8 mouse cellular contexts compared by ENCODE assay signal in genomic region chr13:104817696-104818095, GRCm38 (mm10). TPM values are rescaled to one million over a fixed set of nuclear protein-coding genes. Genes with fewer than 3 reads are reported as not detected.
DNase-seq lines count a peak whose midpoint lies in the region; ATAC-seq and TF ChIP-seq lines count a peak whose summit lies in the region.

No protein-coding gene starts in this region.

- no peak for TF ChIP-seq POLR2A in heart, adult 2 months (IDR thresholded peaks at IDR 0.05; ENCODE audit: insufficient read depth, low read depth, low read length)

- no peak for TF ChIP-seq EP300 in heart, adult 2 months (IDR thresholded peaks at IDR 0.05; ENCODE audit: insufficient read depth, low read depth, low read length)
- TF ChIP-seq EP300 in stomach, postnatal 0 days (optimal IDR thresholded peaks at IDR 0.05) = no peak

- peaks cover 1% of the 10 kb centered on the region for H3K79me2 ChIP-seq in heart, adult 2 months (replicated peaks; ENCODE audit: control insufficient read depth, insufficient read depth, low read length)

- peak overlapping the region; percentile 83 for H3K9ac ChIP-seq in heart, adult 2 months (ENCODE audit: low read depth, low read length)
- peak overlapping the region; percentile 85 for H3K9ac ChIP-seq in heart, embryonic 15.5 days
- peak overlapping the region; percentile 85 for H3K9ac ChIP-seq in liver, embryonic 13.5 days
- H3K9ac ChIP-seq in stomach, postnatal 0 days (ENCODE audit: low read length) = peak overlapping the region; percentile 90

- WGBS in heart, adult 2 months = 37% methylated on average over 12 of the region's 12 CpGs
- WGBS in heart, embryonic 15.5 days = 38% methylated on average over 12 of the region's 12 CpGs
- WGBS in liver, embryonic 13.5 days (ENCODE audit: insufficient replicate concordance) = 19% methylated on average over 12 of the region's 12 CpGs
- WGBS in stomach, postnatal 0 days = 41% methylated on average over 12 of the region's 12 CpGs

- H3K4me2 ChIP-seq in heart, embryonic 15.5 days = peak overlapping the region; percentile 71
- H3K4me2 ChIP-seq in liver, embryonic 13.5 days = peak overlapping the region; percentile 81
- H3K4me2 ChIP-seq in stomach, postnatal 0 days (replicated peaks; ENCODE audit: low read depth) = peak overlapping the region; percentile 77

- intact Hi-C loops in heart, adult 2 months (cut with DNase I) = loop anchor here (5.0 kb wide), 1 partner anchor 230 kb away; no protein-coding TSS in a partner anchor

- ATAC-seq in G1E (ENCODE audit: extremely low read depth, insufficient number of reproducible peaks, low FRiP score, poor library complexity, severe bottlenecking) = no peak
- no peak for ATAC-seq in heart, embryonic 15.5 days (replicated peaks; ENCODE audit: insufficient number of reproducible peaks, insufficient read depth, low FRiP score, low read depth)
- ATAC-seq in liver, embryonic 13.5 days (ENCODE audit: low read depth) = no peak
- ATAC-seq in stomach, postnatal 0 days (ENCODE audit: low FRiP score, low TSS enrichment) = no peak

- peak overlapping the region; percentile 95 for H3K4me3 ChIP-seq in heart, adult 2 months
- H3K4me3 ChIP-seq in G1E (ENCODE audit: low read depth, low read length) = peak overlapping the region; percentile 80
- peak overlapping the region; percentile 73 for H3K4me3 ChIP-seq in heart, embryonic 15.5 days
- peak overlapping the region; percentile 78 for H3K4me3 ChIP-seq in liver, embryonic 13.5 days (replicated peaks)
- peak overlapping the region; percentile 74 for H3K4me3 ChIP-seq in stomach, postnatal 0 days (ENCODE audit: low read depth, low read length)

- H3K36me3 ChIP-seq in heart, adult 2 months (ENCODE audit: control insufficient read depth, insufficient read depth, low read length) = peaks cover 2% of the 10 kb centered on the region; the same call in 1 of the 2 replicates
- H3K36me3 ChIP-seq in G1E (replicated peaks) = peaks cover 25% of the 10 kb centered on the region
- peaks cover 8% of the 10 kb centered on the region; the same call in 1 of the 2 replicates for H3K36me3 ChIP-seq in heart, embryonic 15.5 days
- peaks cover 7% of the 10 kb centered on the region; the same call in 1 of the 2 replicates for H3K36me3 ChIP-seq in liver, embryonic 13.5 days
- H3K36me3 ChIP-seq in stomach, postnatal 0 days (ENCODE audit: control insufficient read depth, insufficient read depth, low read length) = no peaks in the 10 kb centered on the region

- H3K27ac ChIP-seq in heart, adult 2 months = peak overlapping the region; percentile 100
- no peak overlapping the region for H3K27ac ChIP-seq in heart, embryonic 15.5 days
- H3K27ac ChIP-seq in liver, embryonic 13.5 days = peak overlapping the region; percentile 73
- peak overlapping the region; percentile 89; the same call in 1 of the 2 replicates for H3K27ac ChIP-seq in stomach, postnatal 0 days (replicated peaks)

- no peaks in the 10 kb centered on the region for H3K9me3 ChIP-seq in G1E (replicated peaks)
- H3K9me3 ChIP-seq in heart, embryonic 15.5 days (replicated peaks) = no peaks in the 10 kb centered on the region
- no peaks in the 10 kb centered on the region for H3K9me3 ChIP-seq in liver, embryonic 13.5 days (replicated peaks)
- H3K9me3 ChIP-seq in stomach, postnatal 0 days (ENCODE audit: control insufficient read depth, low read length) = no peaks in the 10 kb centered on the region

- DNase-seq in heart, adult 2 months = peak in 1 of 2 experiments; percentile 6
- DNase-seq in heart, adult 9 months (ENCODE audit: low spot score in 2 of 2) = no peak
- peak; percentile 16 for DNase-seq in G1E (ENCODE audit: low spot score)
- peak; percentile 20 for DNase-seq in liver, embryonic 13.5 days
- DNase-seq in stomach, postnatal 0 days (ENCODE audit: low spot score) = no peak
- DNase-seq in right cerebral cortex, postnatal 14 days = no peak
- DNase-seq in left cerebral cortex, adult 9 months (ENCODE audit: low spot score in 2 of 2) = no peak

- no peak for TF ChIP-seq CTCF in heart, adult 2 months (IDR thresholded peaks at IDR 0.05)
- TF ChIP-seq CTCF in G1E (IDR thresholded peaks at IDR 0.05; ENCODE audit: low read depth, low read length) = no peak
- no peak for TF ChIP-seq CTCF in stomach, postnatal 0 days (IDR thresholded peaks at IDR 0.05; ENCODE audit: low read depth)

- H3K27me3 ChIP-seq in heart, adult 2 months (ENCODE audit: control insufficient read depth, insufficient read depth, low read length) = no peaks in the 10 kb centered on the region
- H3K27me3 ChIP-seq in G1E (ENCODE audit: insufficient read depth, low read length) = no peaks in the 10 kb centered on the region
- H3K27me3 ChIP-seq in heart, embryonic 15.5 days = no peaks in the 10 kb centered on the region
- no peaks in the 10 kb centered on the region for H3K27me3 ChIP-seq in liver, embryonic 13.5 days
- no peaks in the 10 kb centered on the region for H3K27me3 ChIP-seq in stomach, postnatal 0 days (ENCODE audit: control insufficient read depth, insufficient read depth, low read length)

- peaks cover 1% of the 10 kb centered on the region for H3K4me1 ChIP-seq in heart, adult 2 months (ENCODE audit: control insufficient read depth, insufficient read depth, low read length)
- H3K4me1 ChIP-seq in G1E (ENCODE audit: insufficient read depth, low read depth, low read length) = peaks cover 39% of the 10 kb centered on the region
- peaks cover 25% of the 10 kb centered on the region for H3K4me1 ChIP-seq in heart, embryonic 15.5 days (replicated peaks)
- peaks cover 47% of the 10 kb centered on the region for H3K4me1 ChIP-seq in liver, embryonic 13.5 days (replicated peaks)
- H3K4me1 ChIP-seq in stomach, postnatal 0 days (replicated peaks; ENCODE audit: control insufficient read depth, insufficient read depth) = peaks cover 2% of the 10 kb centered on the region; the same call in 1 of the 2 replicates

RNA-seq across cellular contexts. Expression of gene Cwc27, which starts 0.8 kb away (rescaled TPM):
- 10 to 100 TPM; 13.5 to 15.2 TPM for total RNA-seq in heart, adult 2 months (2021)
- 4.5 and 8.3 TPM in 2 replicates for polyA plus RNA-seq in heart, adult 2 months (2012; rRNA removed)
- total RNA-seq in G1E (2014; fragmentation: Nextera tagmentation) (73.0 and 90.0 TPM in 2 replicates), G1E (2017) (31.4 and 36.3 TPM in 2 replicates)
- 3.4 and 5.1 TPM in 2 replicates for polyA plus RNA-seq in G1E (2012)
- 19.6 and 20.6 TPM in 2 replicates for polyA plus RNA-seq in heart, embryonic 15.5 days (2015; fragmentation: Nextera tagmentation; extraction: Ambion mirVana)
- 12.4 and 14.6 TPM in 2 replicates for polyA plus RNA-seq in liver, embryonic 13.5 days (2015; fragmentation: Nextera tagmentation; extraction: Ambion mirVana)
- 14.7 and 16.3 TPM in 2 replicates for polyA plus RNA-seq in stomach, postnatal 0 days (2015; fragmentation: Nextera tagmentation; extraction: Ambion mirVana)

RNA-seq across cellular contexts. Expression of gene Srek1ip1, which starts 25.4 kb away (rescaled TPM):
- 10 to 100 TPM; 21.0 to 22.3 TPM for total RNA-seq in heart, adult 2 months (2021)
- polyA plus RNA-seq in heart, adult 2 months (2012; rRNA removed) = 11.3 and 19.5 TPM in 2 replicates
- 49.1 and 58.1 TPM in 2 replicates for total RNA-seq in G1E (2014; fragmentation: Nextera tagmentation)
- total RNA-seq in G1E (2017) = 32.6 and 38.4 TPM in 2 replicates
- polyA plus RNA-seq in G1E (2012) = 1.5 and 3.5 TPM in 2 replicates
- polyA plus RNA-seq in heart, embryonic 15.5 days (2015; fragmentation: Nextera tagmentation; extraction: Ambion mirVana) = 16.7 and 19.5 TPM in 2 replicates
- polyA plus RNA-seq in liver, embryonic 13.5 days (2015; fragmentation: Nextera tagmentation; extraction: Ambion mirVana) = 10.3 and 11.6 TPM in 2 replicates
- 11.3 and 14.0 TPM in 2 replicates for polyA plus RNA-seq in stomach, postnatal 0 days (2015; fragmentation: Nextera tagmentation; extraction: Ambion mirVana)

RNA-seq across cellular contexts. Expression of gene Shisal2b, which starts 46.0 kb away (rescaled TPM):
- not detected for total RNA-seq in heart, adult 2 months (2021)
- polyA plus RNA-seq in heart, adult 2 months (2012; rRNA removed) = not detected in 2 replicates
- total RNA-seq in G1E (2014; fragmentation: Nextera tagmentation) (not detected in 2 replicates), G1E (2017) (not detected in 2 replicates)
- not detected in 2 replicates for polyA plus RNA-seq in G1E (2012)
- not detected in 2 replicates for polyA plus RNA-seq in heart, embryonic 15.5 days (2015; fragmentation: Nextera tagmentation; extraction: Ambion mirVana)
- not detected in 2 replicates for polyA plus RNA-seq in liver, embryonic 13.5 days (2015; fragmentation: Nextera tagmentation; extraction: Ambion mirVana)
- polyA plus RNA-seq in stomach, postnatal 0 days (2015; fragmentation: Nextera tagmentation; extraction: Ambion mirVana) = not detected in 2 replicates

Comparison
In these comparisons a context has a peak if more than half of its experiments do, and no peak if none do; other contexts are left out.
1. DNase-seq: peak in G1E (single experiment) and liver, embryonic 13.5 days (single experiment); none in heart, adult 9 months (0 of 2), stomach, postnatal 0 days (single experiment), right cerebral cortex, postnatal 14 days (single experiment) and left cerebral cortex, adult 9 months (0 of 2).
2. Peak in every context shown above with its lines, with median percentiles within 50 percentile points of each other: H3K4me3 ChIP-seq, H3K9ac ChIP-seq and H3K4me2 ChIP-seq.